Mouse (Mus musculus) T-cell, adult 2 months (primary cell): Measurements from ENCODE around the gene Lmf2.

ENCODE experiments used
- DNase-seq: peaks from one replicate; pipeline ENCODE4 v3.0.0; 2022; ENCODE audit warnings: low spot score

The Lmf2 gene

GRCm38 (mm10) chr15:89316146-89316545 lies 39.3 kb downstream of the Lmf2 start:
- no peak for DNase-seq

GRCm38 (mm10) chr15:89315190-89315731 lies 40.2 kb downstream of the Lmf2 start, which contains the start of gene Sbf1:
Sbf1 (minus strand) TSS chr15:89315311.
- DNase-seq: peak; percentile 96

GRCm38 (mm10) chr15:89314511-89315189 lies 40.8 kb downstream of the Lmf2 start:
- no peak for DNase-seq

- no peak for DNase-seq
Measured at GRCm38 (mm10) chr15:89314107-89314506, 41.4 kb downstream of the Lmf2 start.

GRCm38 (mm10) chr15:89313359-89313758 lies 42.1 kb downstream of the Lmf2 start:
- DNase-seq: no peak

GRCm38 (mm10) chr15:89309962-89310498 lies 45.4 kb downstream of the Lmf2 start:
- peak; percentile 88 for DNase-seq

- no peak for DNase-seq
Measured at GRCm38 (mm10) chr15:89308406-89309139, 46.9 kb downstream of the Lmf2 start.

GRCm38 (mm10) chr15:89307461-89307860 lies 48.0 kb downstream of the Lmf2 start:
- no peak for DNase-seq

GRCm38 (mm10) chr15:89305966-89306365 lies 49.5 kb downstream of the Lmf2 start:
- no peak for DNase-seq
